Mouse (Mus musculus): ENCODE results near the gene Sys1.

Gene Sys1

DNA sequence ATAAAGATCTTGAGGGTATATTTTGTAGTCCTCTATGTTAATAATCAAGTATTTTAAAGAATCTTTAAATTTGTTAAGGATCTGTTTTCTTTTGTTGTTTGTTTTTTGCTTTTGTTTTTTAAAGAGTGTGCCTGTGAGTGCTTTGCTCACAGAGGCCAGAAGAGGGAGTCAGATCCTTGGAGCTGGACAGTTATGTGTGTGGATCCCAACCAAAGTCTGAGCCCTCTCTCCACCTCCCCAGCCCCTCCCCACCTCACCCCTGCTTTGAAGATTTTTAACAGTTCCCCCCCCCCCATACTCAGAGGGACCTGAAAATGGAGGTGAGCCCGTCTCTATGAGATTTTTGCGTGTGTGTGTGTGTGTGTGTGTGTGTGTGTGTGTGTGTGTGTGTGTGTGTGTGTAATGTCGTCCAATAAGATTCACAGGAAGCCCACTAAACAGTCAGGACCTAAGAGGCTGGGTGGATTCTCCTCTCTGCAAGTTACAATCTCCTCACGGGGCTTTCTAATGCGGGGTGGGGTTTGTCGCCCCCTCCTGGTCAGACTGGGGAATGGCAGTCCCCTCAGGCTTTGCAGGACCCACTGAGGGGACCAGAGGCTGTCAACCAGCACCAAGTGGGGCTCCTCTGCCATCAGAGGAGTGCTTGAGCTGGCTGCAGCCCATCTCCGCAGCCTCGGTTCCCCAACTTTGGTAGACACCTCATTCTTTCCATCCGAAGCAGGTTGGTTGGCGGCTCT, 60.9 kb downstream of the Sys1 start:
- POLR2A ChIA-PET: interaction anchor here (0.6 to 2.6 kb wide), 10 partner anchors 10 to 836 kb away, joined by 3 to 8 read pairs (median 4); partner anchors contain the start of genes Sdc4 (in 1 of the 4) and Sys1 (in 1 of the 4)
- CTCF ChIA-PET: interaction anchor here (0.5 to 2.0 kb wide), 38 partner anchors 7 to 624 kb away, joined by 3 to 16 read pairs (median 4); partner anchors contain the start of genes Gm20458 (in 2 of the 4), Dbndd2 (in 1 of the 4) and Slpi (in 1 of the 4)

DNA sequence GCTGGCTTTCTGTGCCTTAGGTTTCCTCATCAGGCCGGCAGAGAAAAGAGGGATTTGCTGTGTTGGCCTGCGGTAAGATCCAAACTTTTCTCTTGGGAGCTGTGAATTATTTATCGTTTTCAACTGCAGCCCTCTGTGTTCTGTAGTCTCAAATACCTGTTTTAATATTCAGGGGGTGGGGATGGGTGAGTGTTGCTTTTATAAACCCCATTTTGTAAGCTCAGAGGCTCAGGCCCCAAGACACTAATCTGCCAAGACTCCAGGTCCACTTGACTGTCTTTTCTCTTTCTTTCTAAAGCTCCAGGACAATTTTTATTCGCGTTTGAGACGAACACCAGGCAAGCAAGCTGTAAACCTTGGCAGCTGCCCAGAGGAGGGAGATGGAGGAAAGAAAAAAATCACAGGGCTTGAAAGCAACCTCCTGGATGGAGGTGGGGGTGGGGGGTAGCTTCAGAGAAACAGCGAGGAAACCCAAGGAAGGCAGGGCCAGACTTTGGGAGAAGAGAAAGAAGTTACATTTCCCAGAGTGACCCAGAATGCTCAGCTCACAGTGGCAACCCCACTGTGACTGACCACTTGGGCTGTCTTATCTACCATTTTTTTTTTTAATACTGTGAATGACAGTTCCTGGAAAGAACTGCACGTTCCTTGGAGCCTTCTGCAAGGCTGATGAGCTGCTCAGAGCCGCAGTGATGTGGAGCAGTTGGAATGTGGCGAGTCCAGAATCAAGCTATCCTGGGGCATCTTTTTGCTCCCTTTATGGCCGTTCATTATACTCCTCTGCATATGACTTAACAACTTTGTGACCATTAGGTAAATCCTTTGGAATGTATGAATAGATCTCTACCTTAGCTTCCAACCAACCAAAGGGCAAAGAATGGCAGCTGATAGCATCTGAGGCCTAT, 61.8 kb downstream of the Sys1 start:
- ChIA-PET POLR2A (interaction anchor here in 3 of 4 experiments (0.7 to 2.6 kb wide), 12 partner anchors 9 to 836 kb away, joined by 3 to 8 read pairs (median 3); partner anchors contain the start of genes Dnttip1 (in 1 of the 3), Sdc4 (in 1 of the 3), Sys1 (in 1 of the 3) and Wfdc3 (in 1 of the 3)), CTCF (interaction anchor here (0.5 to 2.0 kb wide), 43 partner anchors 8 to 623 kb away, joined by 3 to 16 read pairs (median 4); partner anchors contain the start of genes Gm20458 (in 2 of the 4), Dbndd2 (in 1 of the 4), Slpi (in 1 of the 4) and Wfdc10 (in 1 of the 4))

DNA sequence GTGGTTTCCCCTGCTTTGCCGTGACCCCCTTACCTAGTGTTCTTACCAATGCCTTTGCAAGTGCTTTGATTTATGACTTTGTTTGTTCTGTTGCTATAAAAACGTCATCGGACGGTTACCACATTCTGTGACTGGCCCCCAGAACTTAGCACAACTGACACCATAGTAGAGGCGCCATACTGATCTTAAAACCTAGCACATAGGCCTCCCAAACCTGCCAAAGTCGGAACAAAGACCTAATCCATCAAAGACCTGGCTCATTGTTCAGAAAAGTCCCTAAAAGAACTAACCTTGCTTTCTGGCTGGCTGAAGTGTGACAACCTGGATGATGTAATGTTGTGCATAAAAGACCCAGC, 62.4 kb downstream of the Sys1 start:
- ChIA-PET CTCF (interaction anchor here (0.5 to 2.0 kb wide), 16 partner anchors 9 to 265 kb away, joined by 3 to 10 read pairs (median 4); partner anchors contain the start of genes Dbndd2 (in 1 of the 4), Wfdc10 (in 1 of the 4) and Wfdc9 (in 1 of the 4)), POLR2A (interaction anchor here in 3 of 4 experiments (0.7 to 1.8 kb wide), 7 partner anchors 9 to 227 kb away, joined by 3 to 7 read pairs (median 3); partner anchors contain the start of genes Dnttip1 (in 1 of the 3), Sdc4 (in 1 of the 3), Sys1 (in 1 of the 3) and Wfdc3 (in 1 of the 3))

DNA sequence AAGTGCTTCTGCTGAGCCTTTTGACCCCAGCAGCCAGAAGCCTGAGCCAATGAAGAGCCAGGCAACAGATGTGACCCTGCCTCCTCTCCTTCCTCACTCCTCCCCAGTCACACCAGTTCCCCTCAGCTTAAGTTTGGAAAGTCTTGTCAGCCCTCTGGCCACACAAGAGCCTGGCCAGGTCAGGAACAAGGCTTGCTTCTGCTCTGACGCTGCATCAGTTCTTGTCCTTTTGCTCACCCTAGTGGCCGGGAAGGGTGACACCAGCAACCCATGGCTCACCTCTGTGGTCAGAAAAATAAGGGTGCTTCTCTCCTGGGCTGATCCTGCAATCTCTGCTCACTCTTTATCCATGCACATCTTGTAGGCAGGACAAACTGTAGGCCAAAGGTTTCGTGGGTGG, 64.0 kb downstream of the Sys1 start:
- ChIA-PET POLR2A (interaction anchor here (0.5 to 2.6 kb wide), 28 partner anchors 9 to 113 kb away, joined by 3 to 26 read pairs (median 5); partner anchors contain the start of genes Sdc4 (in 2 of the 4), Gm20458 (in 1 of the 4), Pigt (in 1 of the 4) and Sys1 (in 1 of the 4)), CTCF (interaction anchor here in 3 of 4 experiments (0.5 to 3.2 kb wide), 16 partner anchors 10 to 131 kb away, joined by 3 to 24 read pairs (median 8); partner anchors contain the start of genes Gm20458 (in 1 of the 3), Matn4 (in 1 of the 3) and Slpi (in 1 of the 3))

DNA sequence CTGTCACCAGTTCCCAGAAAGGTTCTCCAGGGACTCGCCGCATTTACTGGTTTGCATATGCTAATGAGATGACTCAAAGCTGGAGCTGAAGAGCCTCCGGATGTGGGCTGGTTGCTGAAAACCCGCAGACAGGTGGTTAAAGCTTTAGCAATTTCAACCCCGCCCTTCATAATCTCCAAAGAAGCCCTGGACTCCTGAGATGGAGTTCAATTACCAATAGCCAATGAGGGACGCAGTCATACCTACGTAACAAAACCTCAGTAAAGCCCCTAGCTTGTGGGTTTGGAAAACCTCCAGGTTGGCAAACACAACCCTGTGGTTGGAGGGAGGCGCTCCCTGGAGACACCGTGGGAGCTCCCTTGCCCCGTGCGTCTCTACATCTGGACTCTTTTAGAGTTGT, 65.1 kb downstream of the Sys1 start:
- POLR2A ChIA-PET: interaction anchor here (0.6 to 2.6 kb wide), 57 partner anchors 9 to 357 kb away, joined by 3 to 26 read pairs (median 4); partner anchors contain the start of genes Sdc4 (in 3 of the 4), Wfdc2 (in 3 of the 4), Gm20458 (in 1 of the 4) and Matn4 (in 1 of the 4)

DNA sequence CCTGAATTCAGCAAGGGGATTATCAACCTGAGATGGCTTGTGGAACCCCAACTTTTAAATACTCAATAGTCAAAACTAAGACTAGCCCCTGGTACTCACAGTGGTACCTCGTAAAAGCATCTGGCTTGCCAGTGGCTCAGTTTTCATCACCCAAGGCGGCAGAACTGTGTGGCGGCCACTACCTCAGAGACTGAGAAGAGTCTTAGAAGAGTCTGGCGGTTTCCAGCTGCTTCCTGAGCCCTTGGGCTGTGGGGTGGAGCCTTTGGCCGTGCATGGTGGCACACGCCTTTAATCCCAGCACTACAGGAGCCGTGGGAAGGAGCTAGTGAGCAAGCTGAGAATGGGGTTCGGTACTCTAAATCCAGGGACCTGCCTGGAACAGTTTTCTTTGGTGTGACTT, 65.5 kb downstream of the Sys1 start:
- POLR2A ChIA-PET: interaction anchor here (0.7 to 2.6 kb wide), 42 partner anchors 8 to 356 kb away, joined by 3 to 26 read pairs (median 4); partner anchors contain the start of genes Wfdc2 (in 3 of the 4), Gm20458 (in 1 of the 4), Matn4 (in 1 of the 4) and Sdc4 (in 1 of the 4)
- CTCF ChIA-PET: interaction anchor here (0.6 to 3.2 kb wide), 27 partner anchors 9 to 344 kb away, joined by 3 to 24 read pairs (median 6); partner anchors contain the start of genes Gm20458 (in 2 of the 4), Slpi (in 1 of the 4), Sys1 (in 1 of the 4) and Wfdc10 (in 1 of the 4)

More for the DNA sequence above, 65.1 kb downstream of the Sys1 start:
- CTCF ChIA-PET: interaction anchor here (0.5 to 3.2 kb wide), 29 partner anchors 9 to 359 kb away, joined by 3 to 24 read pairs (median 6); partner anchors contain the start of genes Gm20458 (in 2 of the 4), Matn4 (in 1 of the 4), Slpi (in 1 of the 4) and Sys1 (in 1 of the 4)

DNA sequence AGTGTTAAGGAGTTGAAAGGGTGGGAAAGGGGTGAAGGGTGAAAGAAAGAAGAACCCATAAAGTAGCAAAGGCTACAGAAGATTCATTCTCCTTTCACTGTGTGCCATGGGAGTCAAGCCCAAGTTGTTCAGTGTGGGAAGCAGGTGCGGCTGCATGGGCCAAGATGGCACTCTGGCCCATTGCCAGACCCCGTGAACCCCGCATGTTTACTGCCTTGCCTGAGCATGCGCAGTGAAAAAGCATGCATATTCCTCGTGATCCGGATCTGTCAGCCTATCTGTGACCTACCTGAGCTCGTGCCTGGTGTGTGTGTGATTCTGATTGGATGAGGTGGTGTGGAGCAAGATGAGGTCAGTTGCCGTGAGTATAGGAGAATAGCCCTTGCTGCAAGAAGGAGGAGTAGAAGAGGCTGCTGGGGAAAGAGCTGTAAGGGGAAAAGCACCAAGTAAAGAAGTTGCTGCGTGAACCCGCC, 66.6 kb downstream of the Sys1 start:
- POLR2A ChIA-PET: no interaction called here
- CTCF ChIA-PET: interaction anchor here in 2 of 4 experiments (0.6 to 2.8 kb wide), 2 partner anchors 134 to 137 kb away, joined by 4 to 16 read pairs; partner anchors contain the start of gene Slpi (in 1 of the 2)

DNA sequence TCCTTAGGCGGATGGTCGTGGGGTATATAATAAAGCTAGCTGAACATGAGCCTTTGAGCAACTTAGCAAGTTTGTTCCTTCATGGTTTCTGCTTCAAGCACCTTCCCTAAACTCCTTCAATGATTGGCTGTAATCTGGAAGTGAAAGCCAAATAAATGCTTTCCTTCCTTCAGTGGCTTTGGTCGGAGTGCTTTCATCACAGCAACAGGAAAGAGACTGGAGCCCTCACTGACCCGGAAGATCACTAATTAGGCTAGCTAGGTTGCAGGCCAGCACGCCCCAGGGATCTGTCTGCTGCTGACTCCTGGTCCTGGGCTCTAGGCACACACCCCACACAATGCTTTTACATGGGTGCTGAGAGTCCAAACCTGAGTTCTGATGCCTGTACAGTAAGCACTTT, 71.8 kb downstream of the Sys1 start:
- ChIA-PET CTCF (no interaction called here), POLR2A (no interaction called here)

Measured in embryonic stem cell, embryonic (primary cell).